Mouse (Mus musculus) spleen, postnatal 4 days (tissue): ENCODE data around the gene Cxcr5.
A peak's percentile ranks its signal among the peaks of the same experiment; 100 is the strongest.
"Not testable (repeated sequence)": the region's sequence is repeated elsewhere in the genome, so short reads cannot be mapped to it uniquely, and the experiment has no call there.

Experiments
- DNase-seq, 2 experiments: peaks; one replicate each; pipeline ENCODE4 v3.0.0; 2022; ENCODE audit warnings: low spot score in 2 of 2

Gene Cxcr5

GRCm38 (mm10) chr9:44587262-44588160 is 25.8 kb upstream of the Cxcr5 start:
- no peak for DNase-seq

- no peak for DNase-seq
Observed at GRCm38 (mm10) chr9:44586640-44587261, 25.1 kb upstream of the Cxcr5 start.

- peak; percentile 59 to 76 for DNase-seq
Observed at GRCm38 (mm10) chr9:44582390-44582789, 20.7 kb upstream of the Cxcr5 start.

- DNase-seq: no peak
Observed at GRCm38 (mm10) chr9:44581423-44581822, 19.7 kb upstream of the Cxcr5 start.

- DNase-seq: no peak
Observed at GRCm38 (mm10) chr9:44580085-44580484, 18.4 kb upstream of the Cxcr5 start.

- DNase-seq: peak; percentile 82 to 85
Observed at GRCm38 (mm10) chr9:44579392-44579791, 17.7 kb upstream of the Cxcr5 start.

GRCm38 (mm10) chr9:44576046-44576445 is 14.4 kb upstream of the Cxcr5 start:
- not testable (repeated sequence) for DNase-seq

- DNase-seq: no peak
Observed at GRCm38 (mm10) chr9:44575095-44575494, 13.4 kb upstream of the Cxcr5 start.

GRCm38 (mm10) chr9:44573306-44573705 is 11.6 kb upstream of the Cxcr5 start:
- no peak for DNase-seq

- peak; percentile 46 to 70 for DNase-seq
Observed at GRCm38 (mm10) chr9:44570939-44571382, 9.3 kb upstream of the Cxcr5 start.

GRCm38 (mm10) chr9:44568083-44568455 is 6.4 kb upstream of the Cxcr5 start:
- DNase-seq: no peak

GRCm38 (mm10) chr9:44567338-44568082 is 5.8 kb upstream of the Cxcr5 start:
- peak in 1 of 2 experiments; percentile 63 for DNase-seq

GRCm38 (mm10) chr9:44565367-44565766 is 3.7 kb upstream of the Cxcr5 start:
- peak; percentile 38 to 68 for DNase-seq

- no peak for DNase-seq
Observed at GRCm38 (mm10) chr9:44562936-44563335, 1.3 kb upstream of the Cxcr5 start.

GRCm38 (mm10) chr9:44552161-44552560 is 9.5 kb downstream of the Cxcr5 start:
- peak in 1 of 2 experiments; percentile 19 for DNase-seq

GRCm38 (mm10) chr9:44551138-44551537 is 10.5 kb downstream of the Cxcr5 start:
- peak in 1 of 2 experiments; percentile 11 for DNase-seq

- no peak for DNase-seq
Observed at GRCm38 (mm10) chr9:44548412-44549152, 13.1 kb downstream of the Cxcr5 start.

- no peak for DNase-seq
Observed at GRCm38 (mm10) chr9:44544986-44545385, 16.7 kb downstream of the Cxcr5 start.

GRCm38 (mm10) chr9:44542364-44542763 is 19.3 kb downstream of the Cxcr5 start:
- no peak for DNase-seq

- DNase-seq: no peak
Observed at GRCm38 (mm10) chr9:44540676-44541075, 21.0 kb downstream of the Cxcr5 start.

GRCm38 (mm10) chr9:44539816-44540421 is 21.8 kb downstream of the Cxcr5 start:
- no peak for DNase-seq
